Mouse (Mus musculus): ENCODE data around the gene Gm47985. TPM values are rescaled to one million over a fixed set of nuclear protein-coding genes. Genes with fewer than 3 reads are reported as not detected.
"Not testable (repeated sequence)": the region's sequence is repeated elsewhere in the genome, so short reads cannot be mapped to it uniquely, and the experiment has no call there.

Gm47985 gene
- polyA plus RNA-seq, 1 experiment = not detected

- not testable (repeated sequence) for H3K4me1 ChIP-seq; H3K4me3 ChIP-seq (replicated peaks); H3K36me3 ChIP-seq (replicated peaks; ENCODE audit: low read length); H3K27me3 ChIP-seq (replicated peaks); H3K9me3 ChIP-seq
Observed at GRCm38 (mm10) chr1:151208493-151208892, 26.2 kb downstream of the Gm47985 start.

GRCm38 (mm10) chr1:151208944-151209343 is 26.6 kb downstream of the Gm47985 start:
- H3K9me3 ChIP-seq; H3K4me1 ChIP-seq; H3K36me3 ChIP-seq (replicated peaks; ENCODE audit: low read length); H3K27me3 ChIP-seq (replicated peaks); H3K4me3 ChIP-seq (replicated peaks): not testable (repeated sequence)

- H3K27me3 ChIP-seq (replicated peaks); H3K9me3 ChIP-seq; H3K4me3 ChIP-seq (replicated peaks); H3K36me3 ChIP-seq (replicated peaks; ENCODE audit: low read length); H3K4me1 ChIP-seq: not testable (repeated sequence)
Observed at GRCm38 (mm10) chr1:151209824-151210355, 27.6 kb downstream of the Gm47985 start, which contains the start of gene Gm47996. TSS of gene Gm47996 (plus strand) at chr1:151210131.

- not testable (repeated sequence) for H3K9me3 ChIP-seq; H3K36me3 ChIP-seq (replicated peaks; ENCODE audit: low read length); H3K27me3 ChIP-seq (replicated peaks); H3K4me3 ChIP-seq (replicated peaks)
- H3K4me1 ChIP-seq = peaks cover 21% of the 10 kb centered on the region
Observed at GRCm38 (mm10) chr1:151211666-151212065, 29.3 kb downstream of the Gm47985 start.

- Histone ChIP-seq H3K9me3 (no peaks in the 10 kb centered on the region), H3K4me3 (replicated peaks) (no peak overlapping the region), H3K36me3 (replicated peaks; ENCODE audit: low read length) (no peaks in the 10 kb centered on the region), H3K27me3 (replicated peaks) (peaks cover 3% of the 10 kb centered on the region), H3K4me1 (peaks cover 24% of the 10 kb centered on the region)
- TF ChIP-seq FLI1 (IDR thresholded peaks at IDR 0.05; ENCODE audit: low read length) = no peak
- TF ChIP-seq GATA1 (IDR thresholded peaks at IDR 0.05; ENCODE audit: borderline replicate concordance, low read length) = no peak
Observed at GRCm38 (mm10) chr1:151214862-151215261, 32.5 kb downstream of the Gm47985 start.

GRCm38 (mm10) chr1:151215985-151216384 is 33.6 kb downstream of the Gm47985 start:
- Histone ChIP-seq H3K9me3 (no peaks in the 10 kb centered on the region), H3K4me3 (replicated peaks) (no peak overlapping the region), H3K36me3 (replicated peaks; ENCODE audit: low read length) (no peaks in the 10 kb centered on the region), H3K4me1 (peaks cover 24% of the 10 kb centered on the region), H3K27me3 (replicated peaks) (peaks cover 3% of the 10 kb centered on the region)
- TF ChIP-seq GATA1 (IDR thresholded peaks at IDR 0.05; ENCODE audit: borderline replicate concordance, low read length) = no peak
- TF ChIP-seq FLI1 (IDR thresholded peaks at IDR 0.05; ENCODE audit: low read length) = no peak

- H3K36me3 ChIP-seq (replicated peaks; ENCODE audit: low read length) = no peaks in the 10 kb centered on the region
- H3K4me3 ChIP-seq (replicated peaks) = no peak overlapping the region
- H3K27me3 ChIP-seq (replicated peaks) = peaks cover 3% of the 10 kb centered on the region
- H3K9me3 ChIP-seq = no peaks in the 10 kb centered on the region
- peaks cover 24% of the 10 kb centered on the region for H3K4me1 ChIP-seq
- TF ChIP-seq GATA1 (IDR thresholded peaks at IDR 0.05; ENCODE audit: borderline replicate concordance, low read length) = no peak
- TF ChIP-seq FLI1 (IDR thresholded peaks at IDR 0.05; ENCODE audit: low read length) = no peak
Observed at GRCm38 (mm10) chr1:151216417-151216816, 34.1 kb downstream of the Gm47985 start.

- Histone ChIP-seq H3K27me3 (replicated peaks) (no peaks in the 10 kb centered on the region), H3K4me3 (replicated peaks) (no peak overlapping the region), H3K4me1 (peaks cover 24% of the 10 kb centered on the region), H3K36me3 (replicated peaks; ENCODE audit: low read length) (no peaks in the 10 kb centered on the region), H3K9me3 (no peaks in the 10 kb centered on the region)
- TF ChIP-seq FLI1 (IDR thresholded peaks at IDR 0.05; ENCODE audit: low read length) (no peak), GATA1 (IDR thresholded peaks at IDR 0.05; ENCODE audit: borderline replicate concordance, low read length) (no peak)
Observed at GRCm38 (mm10) chr1:151219045-151219444, 36.7 kb downstream of the Gm47985 start.

GRCm38 (mm10) chr1:151220098-151220497 is 37.8 kb downstream of the Gm47985 start:
- no peaks in the 10 kb centered on the region for H3K36me3 ChIP-seq (replicated peaks; ENCODE audit: low read length)
- TF ChIP-seq GATA1 (IDR thresholded peaks at IDR 0.05; ENCODE audit: borderline replicate concordance, low read length) (no peak), FLI1 (IDR thresholded peaks at IDR 0.05; ENCODE audit: low read length) (no peak)
- H3K4me3 ChIP-seq (replicated peaks) = no peak overlapping the region
- no peaks in the 10 kb centered on the region for H3K27me3 ChIP-seq (replicated peaks)
- peaks cover 17% of the 10 kb centered on the region for H3K4me1 ChIP-seq
- H3K9me3 ChIP-seq = no peaks in the 10 kb centered on the region

GRCm38 (mm10) chr1:151222561-151223267 is 40.4 kb downstream of the Gm47985 start:
- no peak overlapping the region for H3K4me3 ChIP-seq (replicated peaks)
- H3K9me3 ChIP-seq = no peaks in the 10 kb centered on the region
- H3K4me1 ChIP-seq = 0 out of 2 replicates have a peak, but pooled peaks cover 7% of the 10 kb centered on the region
- no peak for TF ChIP-seq FLI1 (IDR thresholded peaks at IDR 0.05; ENCODE audit: low read length)
- no peak for TF ChIP-seq GATA1 (IDR thresholded peaks at IDR 0.05; ENCODE audit: borderline replicate concordance, low read length)
- no peaks in the 10 kb centered on the region for H3K27me3 ChIP-seq (replicated peaks)
- H3K36me3 ChIP-seq (replicated peaks; ENCODE audit: low read length) = no peaks in the 10 kb centered on the region

GRCm38 (mm10) chr1:151223377-151223776 is 41.0 kb downstream of the Gm47985 start:
- TF ChIP-seq FLI1 (IDR thresholded peaks at IDR 0.05; ENCODE audit: low read length) (no peak), GATA1 (IDR thresholded peaks at IDR 0.05; ENCODE audit: borderline replicate concordance, low read length) (no peak)
- no peak overlapping the region for H3K4me3 ChIP-seq (replicated peaks)
- H3K36me3 ChIP-seq (replicated peaks; ENCODE audit: low read length) = no peaks in the 10 kb centered on the region

More at GRCm38 (mm10) chr1:151223377-151223776, 41.0 kb downstream of the Gm47985 start:
- H3K9me3 ChIP-seq = no peaks in the 10 kb centered on the region
- 0 out of 2 replicates have a peak, but pooled peaks cover 5% of the 10 kb centered on the region for H3K4me1 ChIP-seq
- no peaks in the 10 kb centered on the region for H3K27me3 ChIP-seq (replicated peaks)

All from megakaryocyte, embryonic 14.5 days (primary cell).